Mouse (Mus musculus) monocyte, adult 2 months (primary cell): ENCODE results near the gene Lap3.

Source experiments
- DNase-seq, 2 experiments: peaks; one replicate each; pipeline ENCODE4 v3.0.0; 2022; ENCODE audit warnings: low spot score in 2 of 2, low read depth in 1 of 2

The Lap3 gene

GRCm38 (mm10) chr5:45493191-45494092, at the start of gene Lap3:
Gene Lap3 (plus strand): TSS chr5:45493374.
- peak; percentile 96 to 99 for DNase-seq

- no peak for DNase-seq
These were observed 48.9 kb upstream of the Lap3 start for GRCm38 (mm10) chr5:45444130-45444832.

GRCm38 (mm10) chr5:45448676-45449075, 44.5 kb upstream of the Lap3 start:
- DNase-seq = no peak

- no peak for DNase-seq
These were observed 44.0 kb upstream of the Lap3 start for GRCm38 (mm10) chr5:45449206-45449605.

- peak; percentile 88 to 92 for DNase-seq
These were observed 43.1 kb upstream of the Lap3 start, which contains the start of gene Qdpr for GRCm38 (mm10) chr5:45449831-45450716. Gene Qdpr (minus strand): TSS chr5:45450236.

GRCm38 (mm10) chr5:45453451-45453850, 39.7 kb upstream of the Lap3 start, which contains the start of gene Clrn2:
Gene Clrn2 (plus strand): TSS chr5:45453751.
- DNase-seq = no peak

- DNase-seq = no peak
These were observed 38.7 kb upstream of the Lap3 start for GRCm38 (mm10) chr5:45454456-45454855.

- no peak for DNase-seq
These were observed 20.2 kb upstream of the Lap3 start for GRCm38 (mm10) chr5:45472880-45473450.

- no peak for DNase-seq
These were observed 19.7 kb upstream of the Lap3 start for GRCm38 (mm10) chr5:45473521-45473920.

GRCm38 (mm10) chr5:45474215-45474614, 19.0 kb upstream of the Lap3 start:
- no peak for DNase-seq

- DNase-seq = no peak
These were observed 18.4 kb upstream of the Lap3 start for GRCm38 (mm10) chr5:45474758-45475157.

GRCm38 (mm10) chr5:45475771-45476170, 17.4 kb upstream of the Lap3 start:
- no peak for DNase-seq

GRCm38 (mm10) chr5:45476288-45476687, 16.9 kb upstream of the Lap3 start:
- no peak for DNase-seq

GRCm38 (mm10) chr5:45477601-45478000, 15.6 kb upstream of the Lap3 start:
- no peak for DNase-seq

- DNase-seq = no peak
These were observed 13.1 kb upstream of the Lap3 start for GRCm38 (mm10) chr5:45480066-45480465.

GRCm38 (mm10) chr5:45481125-45481524, 12.0 kb upstream of the Lap3 start:
- no peak for DNase-seq

GRCm38 (mm10) chr5:45482607-45483006, 10.6 kb upstream of the Lap3 start:
- no peak for DNase-seq

- DNase-seq = no peak
These were observed 9.5 kb upstream of the Lap3 start for GRCm38 (mm10) chr5:45483654-45484053.

- no peak for DNase-seq
These were observed 1.4 kb upstream of the Lap3 start for GRCm38 (mm10) chr5:45491776-45492175.

- no peak for DNase-seq
These were observed 1.1 kb downstream of the Lap3 start for GRCm38 (mm10) chr5:45494093-45494755.
